Mouse (Mus musculus) intestine, embryonic 16.5 days (tissue): ENCODE measurements around the gene Tead3. TPM values are rescaled to one million over a fixed set of nuclear protein-coding genes. Genes with fewer than 3 reads are reported as not detected.
A peak's percentile ranks its signal among the peaks of the same experiment; 100 is the strongest.
"Not testable (repeated sequence)": the region's sequence is repeated elsewhere in the genome, so short reads cannot be mapped to it uniquely, and the experiment has no call there.

Source experiments
- ATAC-seq: fragments of 200-750 bp; cut with Nextera tagmentation; 2 replicates; pipeline ENCODE4 v1.8.0; 2017; ENCODE audit warnings: moderate TSS enrichment, moderate library complexity
- H3K27ac ChIP-seq: fragments of 300-500 bp; sonication (generic); 2 replicates; pipeline ENCODE4 v1.5.1; 2014; ENCODE audit warnings: mild to moderate bottlenecking, low read length
- H3K27me3 ChIP-seq: fragments of 300-500 bp; sonication (generic); replicated peaks from 2 replicates; pipeline ENCODE4 v1.6.1; 2014; ENCODE audit warnings: low read length, control low read depth, mixed read lengths; ENCODE audit not compliant: control insufficient read depth, insufficient read depth
- H3K36me3 ChIP-seq: fragments of 300-500 bp; sonication (generic); 2 replicates; pipeline ENCODE4 v1.6.1; 2014; ENCODE audit warnings: low read length, control low read depth; ENCODE audit not compliant: control insufficient read depth, insufficient read depth
- H3K4me1 ChIP-seq: fragments of 300-500 bp; sonication (generic); 2 replicates; pipeline ENCODE4 v1.6.1; 2014; ENCODE audit warnings: low read length, control low read depth, mixed read lengths; ENCODE audit not compliant: control insufficient read depth, insufficient read depth
- H3K4me2 ChIP-seq: fragments of 300-500 bp; sonication (generic); 2 replicates; pipeline ENCODE4 v1.6.1; 2014; ENCODE audit warnings: low read depth, low read length, control low read depth
- H3K4me3 ChIP-seq: fragments of 300-500 bp; sonication (generic); 2 replicates; pipeline ENCODE4 v1.5.1; 2014; ENCODE audit warnings: mild to moderate bottlenecking, low read length
- H3K9ac ChIP-seq: fragments of 300-500 bp; sonication (generic); 2 replicates; pipeline ENCODE4 v1.6.1; 2014; ENCODE audit warnings: low read depth, low read length
- H3K9me3 ChIP-seq: fragments of 300-500 bp; sonication (generic); 2 replicates; pipeline ENCODE4 v1.6.1; 2016; ENCODE audit warnings: low read length, control low read depth; ENCODE audit not compliant: control insufficient read depth
- WGBS: fragments of 180-500 bp; shearing (Covaris S2); extraction: QIAGEN DNeasy Blood & Tissue Kit; methylation state at CpG from one replicate; pipeline ENCODE4 v1.1.7; 2014; 5-methylcytosine and 5-hydroxymethylcytosine counted together
- polyA plus RNA-seq: library from polyadenylated mRNA; unstranded; fragments of >200 nt; fragmentation: Nextera tagmentation; extraction: Ambion mirVana; gene quantifications from 2 replicates; pipeline ENCODE4 v1.2.1, GENCODE M21; 2015

Gene Tead3
- polyA plus RNA-seq, 1 experiment from 2014 or later, result 9.3 TPM

DNA sequence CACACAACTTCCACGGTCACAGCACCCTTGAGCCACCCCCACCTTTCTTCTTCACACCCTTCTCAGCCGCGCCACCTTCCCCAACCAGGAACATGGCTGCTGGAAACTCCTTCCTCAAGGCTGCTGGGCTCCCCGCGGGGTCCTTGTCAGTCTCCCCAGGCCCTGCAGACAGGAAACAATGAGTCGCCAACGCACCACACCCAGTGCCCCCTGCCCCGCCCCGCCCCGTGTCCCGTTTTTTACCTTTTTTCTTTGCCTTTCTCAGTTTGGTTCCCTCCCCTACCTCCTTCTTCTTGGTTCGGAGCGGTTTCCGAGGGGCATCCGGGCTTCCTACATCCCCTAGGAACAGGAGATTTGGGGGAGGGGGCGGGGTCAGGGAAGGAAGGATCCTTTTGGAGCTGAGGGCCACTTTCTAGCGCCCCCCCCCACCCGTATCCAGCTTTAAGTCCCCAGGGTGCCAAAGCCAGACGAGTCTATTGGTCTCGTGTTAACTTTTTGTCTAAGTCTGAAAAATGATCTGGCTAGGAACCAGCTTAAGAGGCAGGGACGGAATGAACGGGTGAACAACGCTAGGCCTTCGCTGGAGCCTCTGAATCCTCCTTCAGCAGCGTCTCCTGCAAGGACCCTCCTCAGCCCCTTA, 12.2 kb upstream of the Tead3 start:
- Histone ChIP-seq H3K4me1 (peaks cover 20% of the 10 kb centered on the region), H3K4me2 (peak overlapping the region; percentile 57), H3K27ac (no peak overlapping the region), H3K36me3 (no peaks in the 10 kb centered on the region), H3K27me3 (peaks cover 32% of the 10 kb centered on the region), H3K9ac (peak overlapping the region; percentile 54), H3K4me3 (peak overlapping the region; percentile 33), H3K9me3 (0 out of 2 replicates have a peak, but pooled peaks cover 3% of the 10 kb centered on the region)
- 7% methylated on average over 25 of the region's 25 CpGs for WGBS
- ATAC-seq, result no peak

GRCm38 (mm10) chr17:28361921-28362652, 11.5 kb upstream of the Tead3 start:
- Histone ChIP-seq H3K9ac (peak overlapping the region; percentile 54; the same call in 1 of the 2 replicates), H3K4me1 (peaks cover 20% of the 10 kb centered on the region), H3K27me3 (peaks cover 32% of the 10 kb centered on the region), H3K4me3 (peak overlapping the region; percentile 33), H3K36me3 (no peaks in the 10 kb centered on the region), H3K27ac (no peak overlapping the region), H3K9me3 (0 out of 2 replicates have a peak, but pooled peaks cover 3% of the 10 kb centered on the region), H3K4me2 (peak overlapping the region; percentile 57)
- 41% methylated on average over 11 of the region's 11 CpGs for WGBS
- no peak for ATAC-seq

DNA sequence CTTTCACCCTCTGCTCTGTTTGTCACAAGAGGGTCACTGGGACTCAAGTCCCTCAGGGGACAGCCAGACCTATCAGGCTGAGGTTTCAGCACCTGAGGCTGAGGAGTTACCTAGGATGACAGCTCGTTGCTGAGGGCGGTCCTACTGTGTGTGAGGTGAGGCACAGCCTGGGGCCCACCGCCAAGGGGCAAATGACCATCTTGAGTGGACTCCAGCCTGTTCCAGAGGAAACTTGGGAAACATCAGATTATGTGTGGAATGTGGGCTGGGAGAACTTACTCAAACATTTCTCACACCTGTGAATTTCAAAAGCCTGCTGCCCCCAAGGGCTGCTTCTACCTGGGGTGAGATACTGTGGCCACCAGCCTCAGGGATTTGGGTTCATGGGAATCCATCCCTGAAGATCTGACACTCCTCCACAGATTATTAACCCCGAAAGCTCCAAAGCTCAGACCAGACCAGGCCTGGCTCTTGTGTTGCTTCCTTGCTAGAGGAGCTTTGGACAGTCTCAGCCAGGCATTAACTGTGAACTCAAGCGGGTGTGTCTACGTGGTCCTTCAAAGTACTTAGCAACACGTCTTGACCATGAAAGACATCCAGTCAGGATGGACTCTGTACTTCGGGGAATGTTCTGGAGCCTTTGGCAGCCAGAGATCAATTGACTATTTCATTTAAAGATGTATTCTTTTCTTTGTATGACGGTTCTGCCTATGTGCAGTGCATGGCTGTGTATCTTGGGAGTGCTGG, 10.1 kb upstream of the Tead3 start:
- no peaks in the 10 kb centered on the region for H3K36me3 ChIP-seq
- H3K27me3 ChIP-seq, result peaks cover 29% of the 10 kb centered on the region
- WGBS, result 70% methylated on average over 9 of the region's 9 CpGs
- H3K9ac ChIP-seq, result no peak overlapping the region
- no peak overlapping the region for H3K4me2 ChIP-seq
- H3K4me3 ChIP-seq, result no peak overlapping the region
- no peak for ATAC-seq
- H3K27ac ChIP-seq, result no peak overlapping the region
- H3K4me1 ChIP-seq, result peaks cover 20% of the 10 kb centered on the region
- H3K9me3 ChIP-seq, result 0 out of 2 replicates have a peak, but pooled peaks cover 3% of the 10 kb centered on the region

- not testable (repeated sequence) for H3K4me2 ChIP-seq, H3K4me3 ChIP-seq, H3K36me3 ChIP-seq, H3K9ac ChIP-seq, H3K9me3 ChIP-seq, H3K27ac ChIP-seq
- peaks cover 18% of the 10 kb centered on the region for H3K27me3 ChIP-seq
- H3K4me1 ChIP-seq, result peaks cover 11% of the 10 kb centered on the region
- 21% methylated on average over 24 of the region's 24 CpGs for WGBS
- 0 out of 2 replicates have a peak, but pooled peaks have one; percentile 10 for ATAC-seq
Measured at GRCm38 (mm10) chr17:28358576-28359261, 8.1 kb upstream of the Tead3 start.

- H3K36me3 ChIP-seq, result no peaks in the 10 kb centered on the region
Measured at GRCm38 (mm10) chr17:28355871-28356270, 5.3 kb upstream of the Tead3 start.

GRCm38 (mm10) chr17:28352018-28352417, 1.4 kb upstream of the Tead3 start:
- Histone ChIP-seq H3K4me2 (peak overlapping the region; percentile 92), H3K27ac (peak overlapping the region; percentile 99; the same call in 1 of the 2 replicates), H3K9me3 (no peaks in the 10 kb centered on the region), H3K4me1 (peaks cover 36% of the 10 kb centered on the region), H3K4me3 (peak overlapping the region; percentile 89; the same call in 1 of the 2 replicates), H3K9ac (peak overlapping the region; percentile 96), H3K36me3 (no peaks in the 10 kb centered on the region), H3K27me3 (no peaks in the 10 kb centered on the region; the same call in 1 of the 2 replicates)
- 32% methylated on average over 11 of the region's 11 CpGs for WGBS
- no peak for ATAC-seq

More at GRCm38 (mm10) chr17:28355871-28356270, 5.3 kb upstream of the Tead3 start:
- Histone ChIP-seq H3K9ac (no peak overlapping the region), H3K27ac (no peak overlapping the region), H3K4me2 (no peak overlapping the region), H3K4me1 (peaks cover 15% of the 10 kb centered on the region), H3K4me3 (no peak overlapping the region), H3K9me3 (0 out of 2 replicates have a peak, but pooled peaks cover 3% of the 10 kb centered on the region), H3K27me3 (peaks cover 13% of the 10 kb centered on the region; the same call in 1 of the 2 replicates)
- no peak for ATAC-seq
- WGBS, result 85% methylated on average over 12 of the region's 12 CpGs

DNA sequence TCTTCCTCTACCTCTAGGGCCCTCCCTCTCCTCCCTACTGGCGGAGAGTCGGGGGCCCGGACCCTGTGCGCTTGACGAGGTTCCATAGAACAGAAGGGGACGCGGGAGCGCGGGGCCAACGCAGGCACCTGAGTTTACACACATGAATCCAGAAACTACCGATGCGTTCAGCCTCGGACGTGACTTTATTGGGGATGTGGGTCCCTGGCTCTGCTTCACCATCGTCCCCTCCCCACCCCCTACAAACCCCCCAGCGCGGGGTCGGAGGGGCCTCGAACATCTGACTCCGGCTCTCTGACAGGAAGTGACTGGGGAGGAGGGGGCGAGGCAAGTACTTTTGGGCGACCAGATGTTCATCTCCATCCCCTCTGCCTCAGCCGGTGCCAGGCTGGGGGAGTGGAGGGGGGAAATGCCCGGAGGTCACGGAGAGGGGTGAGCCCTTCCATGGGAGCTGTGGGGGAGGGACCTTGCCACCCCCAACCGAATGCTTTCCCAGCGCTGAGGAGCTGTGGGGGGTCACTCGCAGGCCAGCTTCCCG, 805 bp upstream of the Tead3 start:
- Histone ChIP-seq H3K27ac (peak overlapping the region; percentile 99), H3K4me1 (peaks cover 40% of the 10 kb centered on the region), H3K9me3 (no peaks in the 10 kb centered on the region), H3K27me3 (no peaks in the 10 kb centered on the region; the same call in 1 of the 2 replicates), H3K9ac (peak overlapping the region; percentile 96), H3K36me3 (no peaks in the 10 kb centered on the region), H3K4me2 (peak overlapping the region; percentile 92), H3K4me3 (peak overlapping the region; percentile 89)
- ATAC-seq, result peak; percentile 1; the same call in 1 of the 2 replicates
- WGBS, result 2% methylated on average over 29 of the region's 29 CpGs

DNA sequence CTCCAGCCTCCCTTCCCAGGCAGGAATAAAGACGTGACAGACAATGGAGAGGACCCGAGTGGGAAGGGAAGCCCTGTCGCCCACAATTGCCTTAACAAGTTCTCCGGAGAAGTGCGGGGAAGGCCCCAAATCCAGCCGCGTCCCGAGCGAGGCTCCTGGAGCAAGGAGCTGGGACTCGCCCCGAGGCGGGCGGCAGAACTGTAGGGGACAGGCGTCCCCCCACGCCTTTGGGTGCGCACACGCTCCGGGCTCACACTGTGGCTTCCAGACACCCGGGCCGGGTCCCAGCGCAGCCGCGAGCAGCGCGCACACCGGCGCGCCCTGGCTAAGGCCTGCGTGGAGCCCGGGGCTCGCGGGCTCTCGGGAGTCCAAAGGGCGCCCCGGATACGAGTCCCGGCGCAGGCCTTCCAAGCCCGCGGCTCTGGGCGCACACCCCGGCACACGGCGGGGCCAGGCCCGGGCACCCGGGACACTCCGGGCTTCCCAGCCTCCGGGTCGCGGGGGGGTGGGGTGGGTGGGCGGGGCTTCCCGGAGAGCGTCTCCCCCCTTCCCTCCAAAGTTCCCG, 634 bp downstream of the Tead3 start:
- peak overlapping the region; percentile 89 for H3K4me3 ChIP-seq
- peaks cover 54% of the 10 kb centered on the region for H3K4me1 ChIP-seq
- no peaks in the 10 kb centered on the region for H3K9me3 ChIP-seq
- under 1% methylated on average over 49 of the region's 54 CpGs for WGBS
- peak overlapping the region; percentile 99 for H3K27ac ChIP-seq
- H3K27me3 ChIP-seq, result no peaks in the 10 kb centered on the region; the same call in 1 of the 2 replicates
- no peaks in the 10 kb centered on the region for H3K36me3 ChIP-seq
- H3K4me2 ChIP-seq, result peak overlapping the region; percentile 92
- peak overlapping the region; percentile 96 for H3K9ac ChIP-seq
- peak; percentile 69 for ATAC-seq
